ENCODE assay signal across 9 mouse cellular contexts in the genomic region with DNA sequence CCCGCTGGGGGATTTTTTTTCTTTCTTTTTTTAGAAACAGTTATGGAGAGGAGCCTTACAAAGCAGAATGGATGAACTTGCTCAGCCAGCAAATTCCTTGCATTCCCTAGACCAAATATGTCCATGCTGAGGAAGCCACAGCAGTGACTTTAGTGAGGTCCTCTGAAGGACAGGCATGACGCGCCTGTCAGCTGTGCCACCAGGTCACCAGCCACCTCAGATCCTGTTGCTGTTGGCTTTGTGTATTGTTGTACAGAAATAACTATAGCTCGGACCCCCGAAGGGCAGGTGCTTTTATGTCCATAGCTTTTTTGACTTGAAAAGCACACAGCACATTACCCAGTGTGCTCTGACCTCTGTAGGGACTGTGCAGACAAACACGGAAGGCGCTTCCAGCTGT. TPM values are rescaled to one million over a fixed set of nuclear protein-coding genes. Genes with fewer than 3 reads are reported as not detected.
DNase-seq lines count a peak whose midpoint lies in the region; TF ChIP-seq lines count a peak whose summit lies in the region.
"Had no signal": no experiment of that assay in that cellular context is flagged by ENCODE, and none has a peak within 500 bp of the region (broad histone marks: within the 10 kb centered on the region; RNA-seq: fewer than 3 reads in every experiment).

No protein-coding gene starts in this region.

- TF ChIP-seq POLR2A in brain, embryonic 14.5 days (IDR thresholded peaks at IDR 0.05; ENCODE audit: borderline replicate concordance, extremely low read depth, insufficient read depth, insufficient read length, poor library complexity, severe bottlenecking), result no peak

- no peak overlapping the region; the same call in 1 of the 2 replicates for H3K4me3 ChIP-seq in gastrocnemius, adult 2 months

- intact Hi-C loops in gastrocnemius, adult 2 months (cut with DNase I), result loop anchor here (1.0 to 5.0 kb wide), 3 partner anchors 66 to 657 kb away; no protein-coding TSS in a partner anchor

- peak overlapping the region; percentile 72 for H3K27ac ChIP-seq in gastrocnemius, adult 2 months

- peak; percentile 35 for DNase-seq in gastrocnemius, adult 2 months
- no peak for DNase-seq in gastrocnemius, postnatal 25 days
- DNase-seq in brain, embryonic 14.5 days (ENCODE audit: low read depth), result peak; percentile 33
- DNase-seq in heart, postnatal 4 days, result peak; percentile 65
- DNase-seq in lung, postnatal 14 days, result peak; percentile 44
- DNase-seq in cerebellum, adult 18-20 months, result no peak
- no peak for DNase-seq in urinary bladder, postnatal 36 days (ENCODE audit: low spot score in 2 of 2)
- no peak for DNase-seq in MN1 (ENCODE audit: low spot score)
- DNase-seq: cerebellum, postnatal 14 days had no signal

- no peak for TF ChIP-seq CTCF in gastrocnemius, adult 2 months (IDR thresholded peaks at IDR 0.05)
- TF ChIP-seq CTCF in brain, embryonic 14.5 days (IDR thresholded peaks at IDR 0.05; ENCODE audit: borderline replicate concordance, extremely low read depth, insufficient read depth, insufficient read length), result no peak

RNA-seq across cellular contexts. Expression of gene Tmem170b, which starts 38.1 kb away (rescaled TPM):
- total RNA-seq in gastrocnemius, adult 2 months (2021), result 10 to 100 TPM; 24.8 to 29.0 TPM
- total RNA-seq in gastrocnemius, postnatal 25 days (2021), result 10 to 100 TPM; 22.0 to 23.6 TPM
- 10.8 and 20.4 TPM in 2 replicates for polyA plus RNA-seq in brain, embryonic 14.5 days (2012; rRNA removed)
- total RNA-seq in heart, postnatal 4 days (2021), result 10 to 100 TPM; 25.4 to 26.2 TPM

Comparison
In these comparisons a context has a peak if more than half of its experiments do, and no peak if none do; other contexts are left out.
1. DNase-seq: peak in gastrocnemius, adult 2 months (single experiment), brain, embryonic 14.5 days (single experiment), heart, postnatal 4 days (single experiment) and lung, postnatal 14 days (single experiment); none in gastrocnemius, postnatal 25 days (single experiment), cerebellum, adult 18-20 months (0 of 2), urinary bladder, postnatal 36 days (0 of 2) and MN1 (single experiment).